Mouse (Mus musculus): ENCODE measurements at regions not wholly inside any gene's neighbourhood (a gene's known extent, or its start where the extent isn't known, plus 50 kb on each side); places are given as distances from the start of the nearest gene placed in this dataset.

- TF ChIP-seq CTCF (IDR thresholded peaks at IDR 0.05; ENCODE audit: borderline replicate concordance, insufficient read depth, low read length) = no peak
- TF ChIP-seq POLR2A (IDR thresholded peaks at IDR 0.05; ENCODE audit: low read depth, low read length) = no peak
Measured at GRCm38 (mm10) chr15:51244596-51244995, 2640.1 kb upstream of the Gm7489 start.

Data from embryonic fibroblast, embryonic 13.5 days (primary cell).